Mouse (Mus musculus) liver, embryonic 11.5 days (tissue): ENCODE data around the gene Mtmr2. TPM values are rescaled to one million over a fixed set of nuclear protein-coding genes. Genes with fewer than 3 reads are reported as not detected.
A peak's percentile ranks its signal among the peaks of the same experiment; 100 is the strongest.

Source experiments
- ATAC-seq: fragments of 200-750 bp; cut with Nextera tagmentation; replicated peaks from 2 replicates; pipeline ENCODE4 v1.8.0; 2017; ENCODE audit warnings: moderate number of reproducible peaks, mild to moderate bottlenecking, moderate TSS enrichment, moderate library complexity; ENCODE audit not compliant: low FRiP score
- DNase-seq: peaks from one replicate; pipeline ENCODE4 v3.0.0-alpha.2; 2017; ENCODE audit warnings: low spot score
- H3K27ac ChIP-seq: fragments of 300-500 bp; sonication (generic); 2 replicates; pipeline ENCODE4 v1.5.1; 2014; ENCODE audit warnings: mild to moderate bottlenecking, low read depth, low read length, control low read depth
- H3K27me3 ChIP-seq: fragments of 300-500 bp; sonication (generic); replicated peaks from 2 replicates; pipeline ENCODE4 v1.6.1; 2014; ENCODE audit warnings: low read length, mixed read lengths; ENCODE audit not compliant: control insufficient read depth, insufficient read depth
- H3K36me3 ChIP-seq: fragments of 300-500 bp; sonication (generic); 2 replicates; pipeline ENCODE4 v1.6.1; 2014; ENCODE audit warnings: mild to moderate bottlenecking, low read length, moderate library complexity, mixed read lengths; ENCODE audit not compliant: control insufficient read depth, insufficient read depth
- H3K4me1 ChIP-seq: fragments of 300-500 bp; sonication (generic); replicated peaks from 2 replicates; pipeline ENCODE4 v1.6.1; 2014; ENCODE audit warnings: low read length, mixed read lengths; ENCODE audit not compliant: control insufficient read depth, insufficient read depth
- H3K4me2 ChIP-seq: fragments of 300-500 bp; sonication (generic); 2 replicates; pipeline ENCODE4 v1.6.1; 2014; ENCODE audit warnings: mild to moderate bottlenecking, control low read depth, moderate library complexity
- H3K4me3 ChIP-seq: fragments of 300-500 bp; sonication (generic); 2 replicates; pipeline ENCODE4 v1.5.1; 2014; ENCODE audit warnings: low read depth, low read length, control low read depth
- H3K9ac ChIP-seq: fragments of 300-500 bp; sonication (generic); 2 replicates; pipeline ENCODE4 v1.6.1; 2014; ENCODE audit warnings: low read depth, low read length, control low read depth
- H3K9me3 ChIP-seq: fragments of 300-500 bp; sonication (generic); 2 replicates; pipeline ENCODE4 v1.6.1; 2016; ENCODE audit warnings: low read length, inconsistent platforms, mixed read lengths; ENCODE audit not compliant: control insufficient read depth
- WGBS: fragments of 180-500 bp; shearing (Covaris S2); extraction: QIAGEN DNeasy Blood & Tissue Kit; methylation state at CpG from one replicate; pipeline ENCODE4 v1.1.7; 2014; 5-methylcytosine and 5-hydroxymethylcytosine counted together
- polyA plus RNA-seq: library from polyadenylated mRNA; unstranded; fragments of >200 nt; fragmentation: Nextera tagmentation; extraction: Ambion mirVana; gene quantifications from 2 replicates; pipeline ENCODE4 v1.2.1, GENCODE M21; 2014

Gene Mtmr2
- polyA plus RNA-seq, 1 experiment from 2014 or later, result 53.2 TPM

DNA sequence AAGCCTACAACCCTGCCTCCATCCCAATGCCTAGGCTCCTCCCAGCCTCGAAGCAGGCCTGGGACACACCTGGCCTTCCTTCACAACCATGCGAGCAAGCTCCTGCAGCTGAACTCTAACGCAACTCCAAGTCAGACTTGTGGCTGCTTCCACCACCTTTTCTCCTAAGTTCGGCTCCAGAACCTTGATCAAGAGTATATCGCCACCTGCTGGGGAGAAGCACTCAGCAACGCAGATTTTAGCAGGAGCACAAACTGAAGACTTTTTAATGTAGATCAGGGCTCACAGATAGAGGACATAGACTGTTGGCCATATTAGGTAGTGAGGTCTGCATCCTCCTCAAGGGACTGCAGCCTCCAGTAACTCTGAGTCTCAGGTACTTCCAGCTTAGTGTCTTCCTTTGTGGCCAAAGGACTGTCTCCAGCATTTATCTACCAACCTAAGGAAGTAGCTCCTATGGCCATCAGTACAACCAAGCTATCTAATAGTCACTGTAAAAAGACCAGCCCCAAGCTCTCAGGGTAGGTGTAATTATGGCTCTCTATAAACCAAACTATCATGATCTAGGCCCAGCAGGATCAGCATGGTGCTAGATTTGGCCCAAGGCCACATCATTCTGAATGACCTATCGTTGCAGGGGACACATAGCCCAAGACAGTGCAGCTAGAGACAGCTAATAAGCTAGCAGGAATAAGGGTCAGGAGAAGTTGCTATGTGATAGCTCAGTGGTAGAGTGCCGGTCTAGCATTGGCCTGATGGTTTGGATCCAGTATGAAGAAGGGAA, 31.7 kb upstream of the Mtmr2 start:
- Histone ChIP-seq H3K9me3 (no peaks in the 10 kb centered on the region), H3K27ac (no peak overlapping the region), H3K4me3 (no peak overlapping the region), H3K9ac (no peak overlapping the region), H3K36me3 (no peaks in the 10 kb centered on the region), H3K4me2 (no peak overlapping the region), H3K27me3 (no peaks in the 10 kb centered on the region), H3K4me1 (no peaks in the 10 kb centered on the region)
- WGBS, result 25% methylated on average over 8 of the region's 8 CpGs
- ATAC-seq (peak; percentile 39; the same call in 1 of the 2 replicates), DNase-seq (peak; percentile 59)

DNA sequence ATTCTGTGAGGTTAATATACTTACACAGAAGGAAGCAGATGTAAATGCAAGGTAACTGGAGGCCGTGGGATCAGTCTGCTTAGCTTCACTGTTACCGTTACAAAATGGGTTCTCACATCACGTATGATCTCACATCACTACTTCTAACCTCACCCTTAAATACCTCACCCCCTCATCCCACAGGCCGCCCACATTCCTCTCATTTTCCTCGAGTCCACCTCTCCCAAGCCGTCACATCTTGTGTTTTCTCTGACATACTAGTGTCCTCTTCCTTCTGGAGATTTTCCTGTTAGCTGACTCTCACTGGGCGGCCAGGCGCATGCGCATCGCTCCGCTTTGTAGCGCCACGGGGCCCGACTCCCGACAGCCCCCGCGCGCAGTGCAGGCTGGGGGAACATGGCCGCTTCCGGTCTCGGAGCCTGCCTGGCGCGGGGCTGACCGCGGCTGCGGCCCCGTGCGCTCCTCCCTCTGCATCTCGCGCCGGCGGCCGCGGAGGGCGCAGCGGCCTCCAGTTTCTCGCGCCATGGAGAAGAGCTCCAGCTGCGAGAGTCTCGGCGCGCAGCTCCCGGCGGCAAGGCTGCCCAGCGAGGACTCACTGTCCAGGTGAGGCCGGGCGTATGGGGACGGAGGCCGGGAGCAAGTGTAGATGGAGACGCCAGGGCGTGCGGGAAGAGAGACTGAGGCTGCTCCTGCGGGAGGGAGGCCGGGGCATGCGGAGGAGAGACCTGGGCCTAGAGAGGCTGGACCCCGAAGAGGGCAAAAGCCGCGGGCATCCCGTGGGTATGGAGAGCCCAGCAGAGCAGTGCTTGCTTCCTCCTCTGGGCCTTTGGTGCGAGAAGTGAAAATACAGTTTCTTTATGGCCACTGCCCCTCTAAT, 826 bp downstream of the Mtmr2 start:
- H3K27me3 ChIP-seq, result no peaks in the 10 kb centered on the region
- peak overlapping the region; percentile 70 for H3K27ac ChIP-seq
- WGBS, result 1% methylated on average over 60 of the region's 60 CpGs
- peak overlapping the region; percentile 80 for H3K4me2 ChIP-seq
- H3K36me3 ChIP-seq, result no peaks in the 10 kb centered on the region
- H3K9ac ChIP-seq, result peak overlapping the region; percentile 81
- peak overlapping the region; percentile 73 for H3K4me3 ChIP-seq
- peak; percentile 96 for DNase-seq
- peak; percentile 97 for ATAC-seq
- H3K4me1 ChIP-seq, result peaks cover 7% of the 10 kb centered on the region
- no peaks in the 10 kb centered on the region for H3K9me3 ChIP-seq

DNA sequence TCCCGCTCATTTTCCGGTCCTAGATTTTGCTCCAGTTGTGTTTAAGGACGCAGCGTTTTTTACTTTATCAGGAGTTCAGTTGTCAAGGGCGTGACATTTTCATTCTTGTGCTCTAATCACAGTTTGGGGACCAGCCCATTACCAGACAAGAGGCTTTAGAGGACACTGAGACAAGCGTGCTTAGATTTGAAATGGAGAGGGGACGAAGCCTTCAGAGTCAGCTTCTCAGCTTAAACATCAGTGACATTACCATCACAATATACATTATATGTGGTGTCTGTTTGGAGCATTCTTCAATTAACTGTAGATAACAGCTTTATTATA, 1.4 kb downstream of the Mtmr2 start:
- H3K4me3 ChIP-seq, result peak overlapping the region; percentile 73
- H3K4me2 ChIP-seq, result peak overlapping the region; percentile 80
- H3K36me3 ChIP-seq, result no peaks in the 10 kb centered on the region
- WGBS, result 4% methylated on average over 7 of the region's 7 CpGs
- peaks cover 7% of the 10 kb centered on the region for H3K4me1 ChIP-seq
- ATAC-seq, result peak; percentile 11; the same call in 1 of the 2 replicates
- H3K9me3 ChIP-seq, result no peaks in the 10 kb centered on the region
- no peaks in the 10 kb centered on the region for H3K27me3 ChIP-seq
- DNase-seq, result no peak
- H3K27ac ChIP-seq, result peak overlapping the region; percentile 70; the same call in 1 of the 2 replicates
- H3K9ac ChIP-seq, result peak overlapping the region; percentile 81

DNA sequence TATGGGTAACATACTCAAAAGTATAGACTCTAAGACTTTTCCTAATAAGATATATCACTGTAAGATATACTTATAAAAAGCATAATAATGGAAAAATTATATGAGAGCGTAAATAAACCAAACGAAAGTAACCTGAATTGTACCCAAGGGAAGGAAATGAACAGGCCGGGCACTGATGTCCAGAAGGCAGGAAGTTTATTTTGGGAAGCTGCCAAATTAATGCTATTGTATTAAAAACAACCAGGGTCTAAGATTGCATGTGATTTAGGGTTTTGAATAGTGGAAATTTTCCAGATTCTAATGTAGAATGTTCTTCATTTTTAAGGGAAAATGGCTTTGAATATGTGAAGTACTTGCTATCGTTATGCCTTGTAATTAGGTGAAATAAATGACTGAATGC, 4.3 kb downstream of the Mtmr2 start:
- Histone ChIP-seq H3K9ac (no peak overlapping the region), H3K4me2 (no peak overlapping the region), H3K4me1 (peaks cover 7% of the 10 kb centered on the region), H3K27me3 (no peaks in the 10 kb centered on the region), H3K27ac (no peak overlapping the region), H3K36me3 (no peaks in the 10 kb centered on the region), H3K4me3 (no peak overlapping the region), H3K9me3 (no peaks in the 10 kb centered on the region)
- WGBS, result 90% methylated on average over 4 of the region's 4 CpGs
- ATAC-seq (no peak), DNase-seq (no peak)

DNA sequence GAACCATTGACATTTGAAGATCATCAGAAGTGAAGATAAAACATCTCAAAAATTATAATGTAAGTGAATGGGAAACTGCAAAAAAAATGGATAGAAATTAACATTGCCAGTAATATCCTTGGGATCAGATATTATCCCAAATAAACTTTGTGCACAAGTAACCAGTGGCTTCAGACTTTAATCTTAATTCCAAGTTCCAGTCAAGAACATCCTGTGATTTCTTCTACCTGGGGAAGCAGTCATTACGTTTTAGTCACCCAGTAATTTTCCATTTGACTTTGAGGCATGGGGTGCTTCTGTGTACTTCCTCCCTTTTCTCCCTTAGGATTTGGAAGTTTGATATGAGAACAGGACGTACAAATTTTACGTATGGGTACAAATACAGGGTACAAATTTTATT, 12.2 kb downstream of the Mtmr2 start:
- no peak overlapping the region for H3K9ac ChIP-seq
- H3K9me3 ChIP-seq, result no peaks in the 10 kb centered on the region
- no peak overlapping the region for H3K27ac ChIP-seq
- no peaks in the 10 kb centered on the region for H3K4me1 ChIP-seq
- ATAC-seq (no peak), DNase-seq (no peak)
- 87% methylated on average over 3 of the region's 3 CpGs for WGBS
- H3K36me3 ChIP-seq, result no peaks in the 10 kb centered on the region; the same call in 1 of the 2 replicates
- no peak overlapping the region for H3K4me3 ChIP-seq
- H3K27me3 ChIP-seq, result no peaks in the 10 kb centered on the region
- H3K4me2 ChIP-seq, result no peak overlapping the region

DNA sequence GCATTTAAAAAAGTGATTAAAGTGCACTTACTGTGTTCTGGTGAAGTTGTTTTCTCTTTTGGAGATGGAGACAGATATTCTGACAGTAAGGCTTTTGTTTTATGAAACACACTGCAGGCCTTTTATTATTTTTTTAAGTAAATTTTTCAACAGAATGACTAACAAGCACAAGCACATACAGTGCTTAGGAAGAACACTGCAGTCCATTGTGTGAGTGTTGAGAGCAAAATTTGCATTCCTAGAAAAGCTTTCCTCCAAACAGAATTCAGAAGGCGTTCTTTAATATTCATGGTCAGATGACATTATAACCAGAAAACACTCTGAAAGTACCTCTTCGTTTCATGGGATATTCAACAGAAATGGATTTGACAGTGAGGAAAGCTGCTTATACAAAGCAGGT, 17.4 kb downstream of the Mtmr2 start:
- Histone ChIP-seq H3K4me2 (no peak overlapping the region), H3K4me3 (no peak overlapping the region), H3K27me3 (no peaks in the 10 kb centered on the region), H3K36me3 (no peaks in the 10 kb centered on the region), H3K4me1 (no peaks in the 10 kb centered on the region), H3K27ac (no peak overlapping the region), H3K9ac (no peak overlapping the region), H3K9me3 (no peaks in the 10 kb centered on the region)
- WGBS, result 84% methylated on average over 2 of the region's 2 CpGs
- ATAC-seq (no peak), DNase-seq (no peak)

DNA sequence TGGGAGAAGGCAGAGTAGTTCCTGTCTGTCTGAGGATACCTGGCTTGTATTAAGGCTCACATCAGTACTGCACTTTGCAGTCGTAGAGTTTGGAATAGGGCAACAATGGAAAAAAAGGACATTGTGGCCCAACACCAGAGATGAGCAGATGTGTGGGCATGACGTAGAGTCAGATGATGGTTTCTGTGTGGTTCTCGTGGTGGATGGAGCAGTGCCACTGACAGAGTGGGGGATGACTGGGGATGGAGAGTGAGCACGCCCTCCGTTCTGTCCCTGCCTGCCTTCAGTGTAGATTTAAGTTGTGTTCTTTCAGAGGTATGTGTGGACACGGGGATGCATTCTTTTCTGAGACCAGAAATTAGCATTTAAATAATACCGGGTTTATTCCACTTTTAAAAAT, 18.4 kb downstream of the Mtmr2 start:
- no peaks in the 10 kb centered on the region for H3K27me3 ChIP-seq
- H3K9me3 ChIP-seq, result no peaks in the 10 kb centered on the region
- H3K4me2 ChIP-seq, result no peak overlapping the region
- DNase-seq (no peak), ATAC-seq (no peak)
- no peak overlapping the region for H3K27ac ChIP-seq
- 85% methylated on average over 7 of the region's 7 CpGs for WGBS
- no peaks in the 10 kb centered on the region for H3K4me1 ChIP-seq
- H3K9ac ChIP-seq, result no peak overlapping the region
- H3K36me3 ChIP-seq, result no peaks in the 10 kb centered on the region
- H3K4me3 ChIP-seq, result no peak overlapping the region

DNA sequence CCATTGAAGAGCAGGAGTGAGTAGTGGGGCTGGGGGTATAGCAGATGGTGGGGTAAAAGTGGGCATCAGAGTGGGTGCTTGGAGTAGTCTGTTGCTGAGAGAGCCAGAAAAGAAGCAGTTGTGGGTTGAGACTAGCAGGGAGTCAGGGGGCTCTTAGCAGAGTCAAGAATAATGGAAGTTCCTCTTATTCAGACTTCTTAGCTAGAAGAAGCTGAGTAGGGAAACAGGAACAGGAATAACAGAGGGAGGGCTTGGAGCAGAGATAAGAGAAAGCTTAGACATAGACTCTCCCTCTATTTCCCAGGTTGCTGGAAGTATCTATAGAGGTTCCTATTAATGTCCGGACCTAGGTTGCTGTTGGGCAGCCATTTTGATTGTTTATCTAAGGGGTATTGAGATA, 26.5 kb downstream of the Mtmr2 start:
- no peaks in the 10 kb centered on the region for H3K4me1 ChIP-seq
- no peaks in the 10 kb centered on the region for H3K36me3 ChIP-seq
- 39% methylated on average over 1 of the region's 1 CpGs for WGBS
- H3K9me3 ChIP-seq, result no peaks in the 10 kb centered on the region
- ATAC-seq (no peak), DNase-seq (no peak)
- no peak overlapping the region for H3K4me2 ChIP-seq
- H3K27me3 ChIP-seq, result no peaks in the 10 kb centered on the region
- H3K4me3 ChIP-seq, result no peak overlapping the region
- no peak overlapping the region for H3K9ac ChIP-seq
- H3K27ac ChIP-seq, result no peak overlapping the region
